Mouse (Mus musculus) gastrocnemius, postnatal 36 days (tissue): ENCODE data around the gene Ciita. TPM values are rescaled to one million over a fixed set of nuclear protein-coding genes. Genes with fewer than 3 reads are reported as not detected.

Experiments used
- DNase-seq, 2 experiments: peaks; one replicate each; pipeline ENCODE4 v3.0.0; 2022
- intact Hi-C: fragments of 180-260 bp; cut with DNase I; formaldehyde crosslinking; loops from one replicate; pipeline ENCODE4 v1.15.1; 2025
- total RNA-seq, 2 experiments: library from RNA; stranded (reverse); gene quantifications; 2 replicates each; pipeline ENCODE4 v1.2.3; 2021

Ciita gene
- total RNA-seq, 2 experiments from 2014 or later: 0.22 to 0.61 TPM

DNA sequence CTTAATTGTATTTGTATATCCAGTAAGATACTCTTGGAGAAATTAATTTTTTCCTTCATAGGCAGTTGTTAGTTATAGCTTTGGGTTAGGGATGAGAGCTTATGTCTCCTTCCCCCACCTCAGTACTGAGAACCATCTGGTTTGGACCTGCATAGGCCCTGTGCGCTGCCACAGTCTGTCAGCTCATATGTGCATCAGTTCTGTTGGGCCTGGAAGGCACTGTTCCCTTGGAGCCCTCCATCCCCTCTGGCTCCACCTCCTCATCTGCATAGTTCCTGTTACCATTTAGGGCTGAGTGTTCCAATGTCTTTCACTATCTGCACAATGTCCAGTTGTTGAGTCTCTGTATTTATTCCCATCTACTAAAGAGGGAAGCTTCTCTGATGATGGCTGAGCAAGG, 11.7 kb upstream of the Ciita start:
- intact Hi-C loops: no loop called here
- no peak for DNase-seq

GRCm38 (mm10) chr16:10471950-10472349, 7.9 kb upstream of the Ciita start:
- intact Hi-C loops: no loop called here
- DNase-seq: no peak

- no peak for DNase-seq
Observed at GRCm38 (mm10) chr16:10474956-10475355, 4.9 kb upstream of the Ciita start.

GRCm38 (mm10) chr16:10475919-10476318, 3.9 kb upstream of the Ciita start:
- intact Hi-C loops: no loop called here
- DNase-seq: no peak

More at GRCm38 (mm10) chr16:10474956-10475355, 4.9 kb upstream of the Ciita start:
- intact Hi-C loops: no loop called here

GRCm38 (mm10) chr16:10482343-10482742, 2.5 kb downstream of the Ciita start:
- DNase-seq: no peak
- intact Hi-C loops: no loop called here

DNA sequence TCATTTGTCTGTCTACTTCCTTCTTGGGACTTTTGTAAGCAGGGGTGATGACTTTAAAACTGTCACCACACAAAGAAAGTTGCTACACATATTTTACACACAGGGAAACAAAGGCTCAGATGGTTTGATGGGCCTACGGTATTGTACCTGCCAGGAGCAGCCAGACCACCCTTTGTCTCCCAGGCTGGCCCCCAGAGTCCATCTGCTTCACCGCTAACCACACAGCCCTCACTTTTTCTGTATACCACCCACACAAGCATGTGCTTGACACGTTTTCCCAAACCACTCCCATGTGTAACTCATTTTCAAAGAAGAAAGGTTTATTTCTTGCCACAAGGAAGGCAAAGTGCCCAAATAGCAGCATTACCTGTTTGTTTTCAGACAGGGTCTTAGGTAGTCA, 7.1 kb downstream of the Ciita start:
- DNase-seq: no peak
- intact Hi-C loops: no loop called here

DNA sequence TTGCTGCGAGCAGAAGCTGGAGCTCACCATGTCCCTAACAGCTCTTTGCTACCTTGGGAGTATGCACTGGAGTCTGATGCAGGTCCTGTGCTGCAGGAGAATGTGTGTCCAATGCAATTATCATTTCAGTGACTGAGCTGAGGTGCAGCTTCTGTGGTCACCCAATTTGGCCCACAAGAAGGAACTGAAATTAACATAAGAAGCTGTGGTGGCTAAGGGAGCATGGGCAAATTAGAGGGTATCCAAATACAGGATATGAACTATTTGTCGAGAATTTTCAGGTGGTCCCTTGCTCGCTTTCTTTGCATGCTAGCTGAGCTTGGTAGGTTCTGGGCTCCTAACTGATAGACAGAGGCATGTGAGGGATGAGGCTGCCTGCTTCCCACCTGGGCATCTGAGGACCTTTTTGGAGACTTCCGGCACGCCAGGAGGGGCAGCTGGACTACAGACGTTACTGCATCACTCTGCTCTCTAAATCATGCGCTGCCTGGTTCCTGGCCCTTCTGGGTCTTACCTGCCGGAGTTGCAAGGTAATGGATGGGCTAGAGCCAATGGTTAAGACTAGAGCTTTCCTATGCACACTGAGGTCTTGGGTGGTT, 8.1 kb downstream of the Ciita start:
- intact Hi-C loops: no loop called here
- no peak for DNase-seq

GRCm38 (mm10) chr16:10488769-10489481, 9.1 kb downstream of the Ciita start:
- intact Hi-C loops: no loop called here
- no peak for DNase-seq

- intact Hi-C loops: no loop called here
- peak in 1 of 2 experiments; percentile 9 for DNase-seq
Observed at GRCm38 (mm10) chr16:10489483-10489882, 9.6 kb downstream of the Ciita start.

DNA sequence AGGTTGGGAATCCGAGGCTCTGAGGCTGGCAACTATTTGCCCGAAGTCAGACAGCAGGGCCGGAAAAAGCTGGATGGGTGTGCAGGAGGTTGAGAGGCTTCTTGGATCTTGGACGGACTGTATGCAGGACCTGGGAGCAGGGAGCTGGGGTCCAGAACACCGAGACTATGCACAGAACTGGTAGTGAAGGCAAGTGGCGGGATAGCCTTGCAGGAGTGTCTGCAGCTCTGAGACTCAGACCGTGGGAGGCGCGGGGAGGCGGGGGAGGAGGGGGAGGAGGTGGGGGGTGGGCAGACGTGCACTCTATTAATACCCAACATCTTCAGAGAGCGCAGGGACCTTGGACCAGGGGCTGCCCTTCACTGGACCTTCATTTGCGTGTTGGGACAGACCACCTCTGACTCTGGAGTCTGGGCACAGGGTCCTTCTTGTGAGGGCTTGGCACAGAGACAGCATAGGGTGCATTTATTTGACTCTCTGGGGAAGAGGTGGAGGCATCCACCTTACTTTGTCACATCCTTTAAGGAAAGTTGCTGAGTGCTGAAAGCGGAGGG, 10.1 kb downstream of the Ciita start:
- intact Hi-C loops: no loop called here
- DNase-seq: peak in 1 of 2 experiments; percentile 6

DNA sequence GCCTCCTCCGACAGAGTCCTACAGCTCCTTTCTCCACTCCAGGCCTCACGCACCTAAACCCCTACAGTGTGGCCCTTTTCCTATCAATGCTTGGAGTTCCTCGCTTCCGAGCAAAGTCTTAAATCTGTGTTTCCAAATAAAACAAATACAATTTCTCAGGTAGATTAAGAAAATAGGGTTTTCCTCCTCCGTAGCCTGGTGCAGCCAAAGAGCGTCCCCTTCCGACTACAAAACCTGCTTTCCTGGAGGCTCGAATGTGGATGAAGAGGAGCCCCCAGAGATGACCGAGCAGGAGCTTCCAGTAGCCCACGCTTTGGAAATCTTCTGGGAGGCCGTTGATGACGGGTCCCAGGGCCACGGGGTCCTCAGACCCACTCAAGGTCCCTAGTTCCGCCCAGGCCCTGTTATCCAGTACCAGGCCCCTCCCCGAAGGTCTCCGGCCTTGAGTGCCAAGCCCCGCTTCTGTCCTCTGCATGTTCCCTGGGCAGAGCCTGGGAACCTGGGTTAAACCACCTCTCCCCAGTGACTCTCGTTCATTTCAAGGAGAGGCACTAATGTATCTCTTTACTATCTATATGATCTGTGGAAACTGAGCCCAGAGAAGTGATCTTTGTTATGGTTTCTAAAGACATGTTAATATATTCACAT, 10.8 kb downstream of the Ciita start:
- no peak for DNase-seq
- intact Hi-C loops: no loop called here

- DNase-seq: no peak
- intact Hi-C loops: no loop called here
Observed at GRCm38 (mm10) chr16:10491716-10492115, 11.9 kb downstream of the Ciita start.

DNA sequence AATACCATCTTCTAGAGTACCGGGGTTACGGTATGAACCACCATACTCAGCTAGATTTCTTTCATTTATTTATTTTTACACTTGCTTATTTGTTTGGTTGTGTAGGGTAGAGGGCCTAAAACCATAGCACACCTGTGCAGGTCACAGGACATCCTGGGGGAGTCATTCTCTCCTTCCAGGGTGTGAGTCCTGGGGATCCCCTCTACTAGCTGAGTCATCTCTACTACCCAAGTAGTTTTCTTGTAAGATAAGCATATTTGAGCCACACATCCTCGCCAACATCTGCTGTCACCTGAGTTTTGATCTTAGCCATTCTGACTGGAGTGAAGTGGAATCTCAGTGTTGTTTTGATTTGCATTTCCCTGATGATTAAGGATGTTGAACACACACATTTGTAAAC, 12.7 kb downstream of the Ciita start:
- intact Hi-C loops: no loop called here
- no peak for DNase-seq

GRCm38 (mm10) chr16:10495824-10496298, 16.0 kb downstream of the Ciita start:
- intact Hi-C loops: no loop called here
- no peak for DNase-seq

DNA sequence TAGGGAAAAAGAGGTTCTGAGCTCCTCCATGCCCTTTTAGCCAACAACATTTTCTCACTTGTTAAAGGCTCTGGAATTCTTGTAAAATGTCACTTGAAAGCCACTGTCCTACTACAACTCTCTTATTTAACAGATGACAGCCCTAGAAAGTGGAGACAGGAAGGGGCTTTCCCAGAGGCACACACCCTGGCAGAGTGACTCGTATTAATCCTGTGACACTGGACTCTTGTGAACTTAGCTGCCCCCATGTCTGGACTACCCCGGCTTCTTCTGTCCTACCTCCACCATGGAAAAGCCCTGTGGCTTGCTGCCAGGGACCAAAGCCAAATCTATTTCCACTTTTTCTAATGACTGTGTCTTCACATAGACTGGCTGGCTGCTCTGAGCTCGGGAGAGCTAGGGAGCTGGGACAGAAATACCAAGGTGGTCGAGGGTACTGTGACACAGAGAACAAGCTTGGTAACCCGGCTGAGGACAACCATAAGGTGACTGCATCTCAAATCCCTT, 18.3 kb downstream of the Ciita start:
- no peak for DNase-seq
- intact Hi-C loops: no loop called here

GRCm38 (mm10) chr16:10499122-10499521, 19.3 kb downstream of the Ciita start:
- no peak for DNase-seq
- intact Hi-C loops: no loop called here

GRCm38 (mm10) chr16:10501865-10502264, 22.0 kb downstream of the Ciita start:
- intact Hi-C loops: no loop called here
- no peak for DNase-seq

DNA sequence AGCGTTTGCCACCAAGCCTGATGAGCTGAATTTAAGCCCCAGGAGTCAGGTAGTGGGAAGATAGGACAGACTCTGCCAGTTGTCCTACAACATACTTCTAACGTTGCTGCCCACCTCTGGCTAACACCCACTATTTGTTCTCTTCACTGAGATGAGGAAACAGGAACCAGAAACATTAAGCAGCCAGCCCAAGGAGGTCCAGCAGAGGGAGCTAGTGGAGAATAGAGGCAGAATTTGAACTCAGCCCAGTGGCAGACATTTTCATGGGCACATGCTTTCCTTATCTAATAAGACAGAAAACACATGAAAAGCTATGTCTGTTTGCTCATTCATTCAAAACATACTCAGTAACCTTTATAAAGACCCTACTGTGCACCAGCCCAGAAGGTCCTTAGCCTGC, 23.2 kb downstream of the Ciita start:
- DNase-seq: no peak
- intact Hi-C loops: no loop called here

GRCm38 (mm10) chr16:10507445-10507844, 27.6 kb downstream of the Ciita start:
- intact Hi-C loops: loop anchor here (5.0 kb wide), 1 partner anchor 85 kb away; no protein-coding TSS in a partner anchor
- no peak for DNase-seq

DNA sequence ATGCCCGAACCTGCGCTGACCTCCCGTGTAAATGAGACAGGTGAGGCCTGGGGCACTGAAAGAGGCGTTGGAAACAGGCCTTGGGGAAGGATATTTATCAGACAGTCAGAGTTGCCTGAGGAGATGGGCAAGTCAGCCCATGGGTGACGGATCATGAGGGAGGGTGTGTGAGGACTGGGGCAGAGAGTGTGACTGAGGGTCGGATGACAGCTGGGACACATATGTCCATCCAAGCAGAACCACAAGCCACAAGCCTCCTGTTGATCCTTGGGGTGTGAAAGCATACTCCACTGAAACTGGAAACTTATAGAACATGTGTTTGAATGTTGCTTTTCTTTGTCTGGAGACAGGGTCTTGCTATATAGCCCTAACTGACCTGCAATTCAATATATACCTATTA, 28.8 kb downstream of the Ciita start:
- DNase-seq: no peak
- intact Hi-C loops: loop anchor here (5.0 kb wide), 1 partner anchor 86 kb away; no protein-coding TSS in a partner anchor

DNA sequence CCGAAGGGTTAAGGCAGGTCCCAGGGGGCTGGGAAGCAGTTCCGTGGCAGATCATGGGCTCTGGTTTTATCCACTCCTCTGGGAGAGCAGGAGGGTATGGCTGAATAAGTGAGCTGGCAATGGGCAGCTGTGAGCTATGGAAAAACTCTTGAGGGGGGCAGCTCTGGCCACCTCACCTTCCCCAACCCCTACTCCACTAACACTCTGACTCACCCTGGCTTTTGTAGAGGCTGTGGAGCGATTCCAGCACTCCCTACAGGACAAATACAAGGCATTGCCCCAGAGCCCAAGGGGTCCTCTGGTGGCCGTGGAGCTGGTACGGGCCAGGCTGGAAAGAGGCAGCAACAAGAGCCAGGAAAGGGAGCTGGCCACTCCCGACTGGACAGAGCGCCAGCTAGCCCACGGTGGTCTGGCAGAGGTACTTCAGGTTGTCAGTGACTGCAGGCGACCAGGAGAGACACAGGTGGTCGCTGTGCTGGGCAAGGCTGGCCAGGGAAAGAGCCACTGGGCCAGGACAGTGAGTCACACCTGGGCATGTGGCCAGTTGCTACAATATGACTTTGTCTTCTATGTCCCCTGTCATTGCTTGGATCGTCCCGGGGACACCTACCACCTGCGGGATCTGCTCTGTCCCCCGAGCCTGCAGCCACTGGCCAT, 30.7 kb downstream of the Ciita start:
- DNase-seq: no peak
- intact Hi-C loops: no loop called here
